Mouse (Mus musculus) stomach, adult 2 months (tissue): Measurements from ENCODE around the gene Vmn1r237. TPM values are rescaled to one million over a fixed set of nuclear protein-coding genes. Genes with fewer than 3 reads are reported as not detected.

Source experiments
- polyA plus RNA-seq: library from polyadenylated mRNA; depleted of rRNA; stranded (reverse); fragments of >200 nt; gene quantifications from 2 replicates; pipeline ENCODE4 v1.2.3, GENCODE M21; 2012; rRNA removed

Vmn1r237 gene
- not detected in 2 replicates for polyA plus RNA-seq

GRCm38 (mm10) chr17:21311565-21311964 is at the start of gene Vmn1r237:
TSS of gene Vmn1r237 (plus strand) at chr17:21311865.

GRCm38 (mm10) chr17:21282642-21283041 is 29.0 kb upstream of the Vmn1r237 start, which contains the start of gene Vmn1r236:
TSS of gene Vmn1r236 (plus strand) at chr17:21282942.

Other genes starting within 250 kb of the Vmn1r237 start
- not detected in 2 replicates for gene Vmn1r234, start 85.8 kb upstream of the Vmn1r237 start, polyA plus RNA-seq
- gene Vmn1r235, start 55.5 kb upstream of the Vmn1r237 start, polyA plus RNA-seq = not detected in 2 replicates
- not detected in 2 replicates for gene Vmn1r236, start 28.9 kb upstream of the Vmn1r237 start, polyA plus RNA-seq
- gene Zfp677, start 71.9 kb downstream of the Vmn1r237 start, polyA plus RNA-seq = 0.02 TPM in 1 of 2 replicates, not detected in the other
- not detected in 2 replicates for gene Zfp54, start 111.4 kb downstream of the Vmn1r237 start, polyA plus RNA-seq
- gene Zfp51, start 138.5 kb downstream of the Vmn1r237 start, polyA plus RNA-seq = 0.02 and 0.10 TPM in 2 replicates
- 0.86 and 0.95 TPM in 2 replicates for gene Zfp53, start 177.1 kb downstream of the Vmn1r237 start, polyA plus RNA-seq
- gene Zfp52, start 223.7 kb downstream of the Vmn1r237 start, polyA plus RNA-seq = 0.06 TPM in 1 of 2 replicates, not detected in the other